Mouse (Mus musculus) small intestine, adult 2 months (tissue): ENCODE measurements around the gene Dynlrb2. TPM values are rescaled to one million over a fixed set of nuclear protein-coding genes. Genes with fewer than 3 reads are reported as not detected.
A peak's percentile ranks its signal among the peaks of the same experiment; 100 is the strongest.

Source experiments
- H3K27ac ChIP-seq: fragments of 200-500 bp; 2 replicates; pipeline ENCODE4 v1.5.1; 2012; ENCODE audit warnings: low read depth, low read length, control low read depth, inconsistent platforms; ENCODE audit not compliant: insufficient read depth
- H3K27me3 ChIP-seq: fragments of 200-500 bp; 2 replicates; pipeline ENCODE4 v1.6.1; 2012; ENCODE audit warnings: mild to moderate bottlenecking, moderate library complexity, low read length, inconsistent platforms; ENCODE audit not compliant: control insufficient read depth, insufficient read depth
- H3K36me3 ChIP-seq: fragments of 200-500 bp; 2 replicates; pipeline ENCODE4 v1.6.1; 2012; ENCODE audit warnings: mild to moderate bottlenecking, low read length, control low read depth, inconsistent platforms; ENCODE audit not compliant: control insufficient read depth, insufficient read depth
- H3K4me1 ChIP-seq: fragments of 200-500 bp; 2 replicates; pipeline ENCODE4 v1.6.1; 2012; ENCODE audit warnings: low read length, inconsistent platforms, mixed read lengths; ENCODE audit not compliant: control insufficient read depth, insufficient read depth, insufficient read length
- H3K4me3 ChIP-seq: fragments of 200-500 bp; 2 replicates; pipeline ENCODE4 v1.5.1; 2012; ENCODE audit warnings: low read depth, mild to moderate bottlenecking, control low read depth, inconsistent platforms, low read length, moderate library complexity
- CTCF ChIP-seq: fragments of 200-500 bp; IDR thresholded peaks from 2 replicates; pipeline ENCODE4 v1.5.1; 2012; ENCODE audit warnings: low read depth, mild to moderate bottlenecking, control low read depth, inconsistent platforms, low read length, moderate library complexity, mixed read lengths; ENCODE audit not compliant: insufficient replicate concordance, insufficient read length; ENCODE audit errors: extremely low read depth
- POLR2A ChIP-seq: fragments of 200-500 bp; IDR thresholded peaks from 2 replicates; pipeline ENCODE4 v1.6.1; 2012; ENCODE audit warnings: low read depth, mild to moderate bottlenecking, control low read depth, inconsistent platforms, low read length, moderate library complexity
- WGBS: fragments of 180-500 bp; shearing (Covaris S2); methylation state at CpG from one replicate; pipeline ENCODE4 v1.1.7; 2018; 5-methylcytosine and 5-hydroxymethylcytosine counted together
- polyA plus RNA-seq: library from polyadenylated mRNA; depleted of rRNA; stranded (reverse); fragments of >200 nt; gene quantifications from 2 replicates; pipeline ENCODE4 v1.2.3, GENCODE M21; 2012

The Dynlrb2 gene
- polyA plus RNA-seq, 1 experiment = not detected

GRCm38 (mm10) chr8:116480894-116481293 lies 23.9 kb upstream of the Dynlrb2 start:
- H3K4me1 ChIP-seq = no peaks in the 10 kb centered on the region
- no peaks in the 10 kb centered on the region for H3K27me3 ChIP-seq
- H3K27ac ChIP-seq = no peak overlapping the region
- no peak overlapping the region for H3K4me3 ChIP-seq
- TF ChIP-seq POLR2A (no peak), CTCF (peak; percentile 77; the same call in 1 of the 2 replicates)
- H3K36me3 ChIP-seq = no peaks in the 10 kb centered on the region
- WGBS = 11% methylated on average over 7 of the region's 7 CpGs

GRCm38 (mm10) chr8:116482738-116483137 lies 22.0 kb upstream of the Dynlrb2 start:
- no peak overlapping the region for H3K4me3 ChIP-seq
- H3K27me3 ChIP-seq = no peaks in the 10 kb centered on the region
- TF ChIP-seq CTCF (no peak), POLR2A (no peak)

GRCm38 (mm10) chr8:116484087-116484486 lies 20.7 kb upstream of the Dynlrb2 start:
- H3K36me3 ChIP-seq = no peaks in the 10 kb centered on the region
- TF ChIP-seq POLR2A = no peak
- TF ChIP-seq CTCF = no peak
- 10% methylated on average over 2 of the region's 2 CpGs for WGBS
- no peak overlapping the region for H3K27ac ChIP-seq
- no peaks in the 10 kb centered on the region for H3K4me1 ChIP-seq
- no peaks in the 10 kb centered on the region for H3K27me3 ChIP-seq
- no peak overlapping the region for H3K4me3 ChIP-seq

More at GRCm38 (mm10) chr8:116482738-116483137, 22.0 kb upstream of the Dynlrb2 start:
- H3K4me1 ChIP-seq = no peaks in the 10 kb centered on the region
- H3K27ac ChIP-seq = no peak overlapping the region
- WGBS = 71% methylated on average over 3 of the region's 3 CpGs
- no peaks in the 10 kb centered on the region for H3K36me3 ChIP-seq

GRCm38 (mm10) chr8:116488546-116488945 lies 16.2 kb upstream of the Dynlrb2 start:
- H3K4me3 ChIP-seq = no peak overlapping the region
- no peaks in the 10 kb centered on the region for H3K36me3 ChIP-seq
- no peaks in the 10 kb centered on the region for H3K27me3 ChIP-seq
- no peak overlapping the region for H3K27ac ChIP-seq
- 74% methylated on average over 2 of the region's 2 CpGs for WGBS
- TF ChIP-seq CTCF = no peak
- TF ChIP-seq POLR2A = no peak
- no peaks in the 10 kb centered on the region for H3K4me1 ChIP-seq

GRCm38 (mm10) chr8:116500057-116500809 lies 4.5 kb upstream of the Dynlrb2 start:
- Histone ChIP-seq H3K27me3 (no peaks in the 10 kb centered on the region), H3K4me1 (no peaks in the 10 kb centered on the region; the same call in 1 of the 2 replicates), H3K4me3 (no peak overlapping the region), H3K36me3 (no peaks in the 10 kb centered on the region), H3K27ac (no peak overlapping the region)
- 79% methylated on average over 7 of the region's 7 CpGs for WGBS
- TF ChIP-seq POLR2A (no peak), CTCF (no peak)

- WGBS = 54% methylated on average over 5 of the region's 5 CpGs
- TF ChIP-seq CTCF (no peak), POLR2A (no peak)
Observed at GRCm38 (mm10) chr8:116508721-116509120, 3.9 kb downstream of the Dynlrb2 start.

GRCm38 (mm10) chr8:116509247-116509646 lies 4.5 kb downstream of the Dynlrb2 start:
- Histone ChIP-seq H3K36me3 (no peaks in the 10 kb centered on the region), H3K27ac (no peak overlapping the region), H3K4me3 (no peak overlapping the region), H3K4me1 (no peaks in the 10 kb centered on the region; the same call in 1 of the 2 replicates), H3K27me3 (no peaks in the 10 kb centered on the region)
- TF ChIP-seq CTCF = no peak
- TF ChIP-seq POLR2A = no peak
- 46% methylated on average over 3 of the region's 3 CpGs for WGBS

More at GRCm38 (mm10) chr8:116508721-116509120, 3.9 kb downstream of the Dynlrb2 start:
- Histone ChIP-seq H3K4me1 (no peaks in the 10 kb centered on the region; the same call in 1 of the 2 replicates), H3K4me3 (no peak overlapping the region), H3K27ac (no peak overlapping the region), H3K36me3 (no peaks in the 10 kb centered on the region), H3K27me3 (no peaks in the 10 kb centered on the region)
